Mouse (Mus musculus): ENCODE measurements around the gene Mtmr10.

DNA sequence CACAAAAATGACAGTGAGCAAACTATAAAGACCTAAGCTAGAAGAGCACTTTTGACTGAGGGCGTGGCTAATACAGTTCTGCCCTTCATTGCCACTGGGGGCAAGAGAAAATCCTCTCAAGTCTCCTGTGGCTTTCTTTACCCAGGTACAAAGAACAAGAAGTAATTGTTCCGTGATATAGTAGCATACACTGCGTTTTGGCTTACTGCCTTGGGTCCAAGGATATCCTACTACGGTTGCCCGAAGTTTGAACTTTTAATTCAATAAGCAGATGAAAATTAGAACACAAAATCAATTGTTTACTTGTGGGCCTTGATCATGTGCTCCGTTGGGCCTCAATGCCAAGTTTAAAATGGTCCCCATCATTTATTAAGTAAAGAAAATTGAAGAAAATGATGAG is 3.0 kb downstream of the Mtmr10 start:
- TF ChIP-seq ZC3H11A (IDR thresholded peaks at IDR 0.05; ENCODE audit: borderline replicate concordance, low read depth, low read length) (no peak), HCFC1 (IDR thresholded peaks at IDR 0.05; ENCODE audit: borderline replicate concordance, insufficient read depth, low read length) (no peak)

All from ES-E14 (cell line).